Mouse (Mus musculus) Patski (cell line): Measurements from ENCODE around the gene AL732309.1. TPM values are rescaled to one million over a fixed set of nuclear protein-coding genes. Genes with fewer than 3 reads are reported as not detected.

ENCODE experiments used
- ATAC-seq: fragments of 100-300 bp; one replicate; pipeline ENCODE4 v1.8.0; 2021
- CTCF ChIA-PET: fragments of 350-600 bp; sonication (Branson Sonifier 250); formaldehyde crosslinking; loops from one replicate; lab custom pipeline; 2022; ENCODE audit warnings: inconsistent platforms; lab: Charles Lee
- POLR2A ChIA-PET: fragments of 350-600 bp; sonication (Branson Sonifier 250); formaldehyde crosslinking; loops from one replicate; lab custom pipeline; 2022; ENCODE audit warnings: antibody characterized with exemption, inconsistent platforms; lab: Charles Lee
- DNase-seq: peaks from one replicate; pipeline ENCODE4 v3.0.0-alpha.2; 2011; ENCODE audit warnings: low read depth, low spot score
- H3K27me3 ChIP-seq: fragments of 371-371 bp; one replicate; pipeline ENCODE4 v1.5.1; 2021
- CTCF ChIP-seq: fragments of 100-300 bp; IDR thresholded peaks from one replicate; pipeline ENCODE4 v1.5.1; 2021
- in situ Hi-C: fragments of 300-500 bp; cut with MboI; formaldehyde crosslinking; loops from 3 replicates; pipeline ENCODE4 v1.11.1; 2018; ENCODE audit warnings: low pct_unique_long_range_greater_than_20kb, mixed read lengths
- polyA plus RNA-seq: library from polyadenylated mRNA; unstranded; gene quantifications from one replicate; pipeline ENCODE4 v1.2.3, GENCODE M21; 2021

Gene AL732309.1
- polyA plus RNA-seq, 1 experiment from 2014 or later, result 5.0 TPM

GRCm38 (mm10) chr2:25288734-25289345 lies 42.2 kb upstream of the AL732309.1 start:
- POLR2A ChIA-PET, result interaction anchor here (0.9 kb wide), 1 partner anchor 32 kb away, joined by 3 read pairs; no protein-coding TSS in a partner anchor
- TF ChIP-seq CTCF, result no peak
- no peak for DNase-seq
- no peak for ATAC-seq
- in situ Hi-C loops, result no loop called here
- no peaks in the 10 kb centered on the region for H3K27me3 ChIP-seq
- CTCF ChIA-PET, result interaction anchor here (1.5 to 3.3 kb wide), 3 partner anchors 10 to 60 kb away, joined by 4 to 12 read pairs (median 7); no protein-coding TSS in a partner anchor

- no peaks in the 10 kb centered on the region for H3K27me3 ChIP-seq
- DNase-seq, result no peak
- no peak for ATAC-seq
- in situ Hi-C loops, result no loop called here
- no peak for TF ChIP-seq CTCF
- POLR2A ChIA-PET, result interaction anchor here (0.5 to 0.9 kb wide), 3 partner anchors 14 to 31 kb away, joined by 3 to 4 read pairs (median 3); no protein-coding TSS in a partner anchor
- CTCF ChIA-PET, result interaction anchor here (1.5 to 3.3 kb wide), 2 partner anchors 9 to 60 kb away, joined by 7 to 12 read pairs; no protein-coding TSS in a partner anchor
These were observed 41.4 kb upstream of the AL732309.1 start, which contains the start of gene Tmem210 for GRCm38 (mm10) chr2:25287927-25288649. Gene Tmem210 (plus strand): TSS chr2:25288145.

GRCm38 (mm10) chr2:25286837-25287636 lies 40.4 kb upstream of the AL732309.1 start:
- H3K27me3 ChIP-seq, result no peaks in the 10 kb centered on the region
- no peak for TF ChIP-seq CTCF
- ChIA-PET POLR2A (interaction anchor here (0.5 kb wide), 1 partner anchor 27 kb away, joined by 4 read pairs; no protein-coding TSS in a partner anchor), CTCF (interaction anchor here (3.3 kb wide), 1 partner anchor 8 kb away, joined by 12 read pairs; no protein-coding TSS in a partner anchor)
- DNase-seq, result no peak
- ATAC-seq, result no peak
- in situ Hi-C loops, result no loop called here

GRCm38 (mm10) chr2:25286314-25286713 lies 39.7 kb upstream of the AL732309.1 start:
- ATAC-seq (no peak), DNase-seq (no peak)
- ChIA-PET CTCF (no interaction called here), POLR2A (interaction anchor here (1.8 kb wide), 1 partner anchor 11 kb away, joined by 6 read pairs; no protein-coding TSS in a partner anchor)
- H3K27me3 ChIP-seq, result no peaks in the 10 kb centered on the region
- no peak for TF ChIP-seq CTCF
- in situ Hi-C loops, result no loop called here

- no peaks in the 10 kb centered on the region for H3K27me3 ChIP-seq
- TF ChIP-seq CTCF, result no peak
- ATAC-seq, result no peak
- ChIA-PET POLR2A (interaction anchor here (1.8 kb wide), 1 partner anchor 11 kb away, joined by 6 read pairs; no protein-coding TSS in a partner anchor), CTCF (interaction anchor here (1.3 kb wide), 1 partner anchor 9 kb away, joined by 3 read pairs; no protein-coding TSS in a partner anchor)
- in situ Hi-C loops, result no loop called here
- DNase-seq, result no peak
These were observed 38.9 kb upstream of the AL732309.1 start for GRCm38 (mm10) chr2:25285551-25285950.

GRCm38 (mm10) chr2:25278928-25279882 lies 32.5 kb upstream of the AL732309.1 start:
- no peak for DNase-seq
- POLR2A ChIA-PET, result no interaction called here

GRCm38 (mm10) chr2:25273010-25273409 lies 26.3 kb upstream of the AL732309.1 start:
- ATAC-seq (no peak), DNase-seq (no peak)
- ChIA-PET CTCF (interaction anchor here (0.9 to 2.4 kb wide), 7 partner anchors 11 to 76 kb away, joined by 3 to 10 read pairs (median 5); partner anchors contain the start of gene Tor4a), POLR2A (interaction anchor here (3.3 kb wide), 1 partner anchor 10 kb away, joined by 34 read pairs; the partner anchor contains the start of gene Tprn)
- no peak for TF ChIP-seq CTCF
- in situ Hi-C loops, result no loop called here
- H3K27me3 ChIP-seq, result no peaks in the 10 kb centered on the region

More at GRCm38 (mm10) chr2:25278928-25279882, 32.5 kb upstream of the AL732309.1 start:
- in situ Hi-C loops, result loop anchor here (5.0 kb wide), 1 partner anchor 53 kb away; the partner anchor contains the start of gene Man1b1
- TF ChIP-seq CTCF, result peak; percentile 90
- no peak for ATAC-seq
- CTCF ChIA-PET, result interaction anchor here (0.9 to 2.6 kb wide), 12 partner anchors 9 to 122 kb away, joined by 3 to 13 read pairs (median 4); partner anchors contain the start of genes AL732309.1, Lrrc26 and Tmem210
- no peaks in the 10 kb centered on the region for H3K27me3 ChIP-seq

GRCm38 (mm10) chr2:25272515-25272914 lies 25.9 kb upstream of the AL732309.1 start:
- no peak for DNase-seq
- H3K27me3 ChIP-seq, result no peaks in the 10 kb centered on the region
- ATAC-seq, result no peak
- no peak for TF ChIP-seq CTCF
- in situ Hi-C loops, result no loop called here
- ChIA-PET CTCF (interaction anchor here (0.9 to 2.4 kb wide), 8 partner anchors 11 to 76 kb away, joined by 3 to 10 read pairs (median 4); partner anchors contain the start of genes Tmem203 and Tor4a), POLR2A (interaction anchor here (1.5 to 3.8 kb wide), 3 partner anchors 10 to 18 kb away, joined by 6 to 34 read pairs (median 20); partner anchors contain the start of genes Tmem203 and Tprn)
